Comparison of ENCODE assay signal across 18 mouse cellular contexts in genomic region chr4:130706215-130707000, GRCm38 (mm10). TPM values are rescaled to one million over a fixed set of nuclear protein-coding genes. Genes with fewer than 3 reads are reported as not detected.
DNase-seq lines count a peak whose midpoint lies in the region; ATAC-seq and TF ChIP-seq lines count a peak whose summit lies in the region.
"Had no signal": no experiment of that assay in that cellular context is flagged by ENCODE, and none has a peak within 500 bp of the region (broad histone marks: within the 10 kb centered on the region; RNA-seq: fewer than 3 reads in every experiment).

No protein-coding gene starts in this region.

- intact Hi-C loops in heart, postnatal 25 days (cut with DNase I): no loop called here

- H3K4me3 ChIP-seq in heart, embryonic 12.5 days: no peak overlapping the region
- H3K4me3 ChIP-seq in intestine, embryonic 15.5 days (replicated peaks): no peak overlapping the region
- no peak overlapping the region for H3K4me3 ChIP-seq in liver, postnatal 0 days (ENCODE audit: low read depth, low read length)
- H3K4me3 ChIP-seq: embryonic facial prominence, embryonic 13.5 days; hindbrain, embryonic 13.5 days; kidney, embryonic 15.5 days had no signal

- TF ChIP-seq CTCF in liver, postnatal 0 days (IDR thresholded peaks at IDR 0.05; ENCODE audit: low read depth): no peak

- peaks cover 32% of the 10 kb centered on the region for H3K36me3 ChIP-seq in heart, embryonic 12.5 days
- H3K36me3 ChIP-seq in intestine, embryonic 15.5 days: peaks cover 13% of the 10 kb centered on the region
- H3K36me3 ChIP-seq in liver, postnatal 0 days (replicated peaks; ENCODE audit: insufficient read depth, low read length): peaks cover 46% of the 10 kb centered on the region

- no peaks in the 10 kb centered on the region for H3K9me3 ChIP-seq in heart, embryonic 12.5 days (replicated peaks)
- no peaks in the 10 kb centered on the region for H3K9me3 ChIP-seq in intestine, embryonic 15.5 days
- H3K9me3 ChIP-seq in liver, postnatal 0 days (ENCODE audit: low read length): no peaks in the 10 kb centered on the region
- H3K9me3 ChIP-seq: embryonic facial prominence, embryonic 13.5 days; hindbrain, embryonic 13.5 days; kidney, embryonic 15.5 days had no signal

- no peaks in the 10 kb centered on the region for H3K27me3 ChIP-seq in heart, embryonic 12.5 days (replicated peaks)
- no peaks in the 10 kb centered on the region for H3K27me3 ChIP-seq in intestine, embryonic 15.5 days (replicated peaks)
- no peaks in the 10 kb centered on the region for H3K27me3 ChIP-seq in liver, postnatal 0 days (ENCODE audit: insufficient read depth, low read length)
- H3K27me3 ChIP-seq: embryonic facial prominence, embryonic 13.5 days; hindbrain, embryonic 13.5 days; kidney, embryonic 15.5 days had no signal

- peak; percentile 55 for TF ChIP-seq EP300 in liver, postnatal 0 days (IDR thresholded peaks at IDR 0.05; ENCODE audit: low read depth)

- peaks cover 43% of the 10 kb centered on the region for H3K4me1 ChIP-seq in heart, embryonic 12.5 days (replicated peaks)
- peaks cover 17% of the 10 kb centered on the region; the same call in 1 of the 2 replicates for H3K4me1 ChIP-seq in intestine, embryonic 15.5 days (replicated peaks)
- peaks cover 60% of the 10 kb centered on the region for H3K4me1 ChIP-seq in liver, postnatal 0 days (ENCODE audit: insufficient read depth)

- no peak overlapping the region for H3K4me2 ChIP-seq in heart, embryonic 12.5 days
- H3K4me2 ChIP-seq in intestine, embryonic 15.5 days (replicated peaks): no peak overlapping the region; the same call in 1 of the 2 replicates
- H3K4me2 ChIP-seq in liver, postnatal 0 days (ENCODE audit: low read depth, low read length): peak overlapping the region; percentile 38
- H3K4me2 ChIP-seq: embryonic facial prominence, embryonic 13.5 days; hindbrain, embryonic 13.5 days; kidney, embryonic 15.5 days had no signal

- 62% methylated on average over 3 of the region's 3 CpGs for WGBS in heart, embryonic 12.5 days
- 45% methylated on average over 3 of the region's 3 CpGs for WGBS in intestine, embryonic 15.5 days
- WGBS in liver, postnatal 0 days (ENCODE audit: insufficient replicate concordance): 53% methylated on average over 3 of the region's 3 CpGs

- 0 out of 2 replicates have a peak, but pooled peaks have one; percentile 38 for ATAC-seq in heart, embryonic 12.5 days (ENCODE audit: insufficient number of reproducible peaks, low FRiP score)
- ATAC-seq in intestine, embryonic 15.5 days: peak; percentile 94
- ATAC-seq in liver, postnatal 0 days: peak; percentile 88
- ATAC-seq: forebrain, postnatal 0 days had no signal

- H3K9ac ChIP-seq in heart, embryonic 12.5 days: no peak overlapping the region
- H3K9ac ChIP-seq in intestine, embryonic 15.5 days: no peak overlapping the region
- H3K9ac ChIP-seq in liver, postnatal 0 days (replicated peaks): no peak overlapping the region
- H3K9ac ChIP-seq: embryonic facial prominence, embryonic 13.5 days; forebrain, postnatal 0 days; hindbrain, embryonic 13.5 days; kidney, embryonic 15.5 days had no signal

- DNase-seq in heart, postnatal 25 days (ENCODE audit: low spot score): no peak
- peak; percentile 14 for DNase-seq in 416B (ENCODE audit: low read depth)
- no peak for DNase-seq in liver, postnatal 0 days
- no peak for DNase-seq in cerebellum, adult 9-10 months
- no peak for DNase-seq in left cerebral cortex, adult 9 months (ENCODE audit: low spot score in 2 of 2)
- DNase-seq in layer of hippocampus, adult 9-11 months: no peak
- DNase-seq: adrenal gland, postnatal 36 days; cerebellum, adult 2 months; forebrain, postnatal 0 days; gastrocnemius, postnatal 10 days; lung, postnatal 10 days; spleen, adult 18-20 months; thymus, postnatal 36 days had no signal

- H3K27ac ChIP-seq in heart, embryonic 12.5 days (ENCODE audit: poor library complexity, severe bottlenecking): no peak overlapping the region
- H3K27ac ChIP-seq in intestine, embryonic 15.5 days: peak overlapping the region; percentile 24; the same call in 1 of the 2 replicates
- peak overlapping the region; percentile 74 for H3K27ac ChIP-seq in liver, postnatal 0 days (ENCODE audit: low read depth)
- H3K27ac ChIP-seq: embryonic facial prominence, embryonic 13.5 days; hindbrain, embryonic 13.5 days; kidney, embryonic 15.5 days had no signal

RNA-seq across cellular contexts. Expression of gene Pum1, which starts 43.3 kb away (rescaled TPM):
- polyA plus RNA-seq in heart, embryonic 12.5 days (2016; fragmentation: Nextera tagmentation; extraction: Ambion mirVana): 68.7 and 70.2 TPM in 2 replicates
- 10 to 100 TPM; 56.6 to 62.0 TPM for total RNA-seq in heart, postnatal 25 days (2021)
- polyA plus RNA-seq in intestine, embryonic 15.5 days (2015; fragmentation: Nextera tagmentation; extraction: Ambion mirVana): 67.2 and 71.0 TPM in 2 replicates
- polyA plus RNA-seq in liver, postnatal 0 days (2015; fragmentation: Nextera tagmentation; extraction: Ambion mirVana): 14.8 and 16.7 TPM in 2 replicates

Comparison
In these comparisons a context has a peak if more than half of its experiments do, and no peak if none do; other contexts are left out.
1. ATAC-seq: peak in every context shown above with its lines; median percentile 94 in intestine, embryonic 15.5 days; 88 in liver, postnatal 0 days; 38 in heart, embryonic 12.5 days.